17 mouse cellular contexts compared by ENCODE assay signal in genomic region chr11:22628497-22628896, GRCm38 (mm10).
DNase-seq lines count a peak whose midpoint lies in the region; ATAC-seq and TF ChIP-seq lines count a peak whose summit lies in the region.
"Had no signal": no experiment of that assay in that cellular context is flagged by ENCODE, and none has a peak within 500 bp of the region (broad histone marks: within the 10 kb centered on the region; RNA-seq: fewer than 3 reads in every experiment).

No protein-coding gene starts in this region.

- no peaks in the 10 kb centered on the region for H3K79me2 ChIP-seq in liver, adult 2 months (ENCODE audit: control insufficient read depth, insufficient read depth, low read length)

- no peak for TF ChIP-seq POLR2A in liver, adult 2 months (IDR thresholded peaks at IDR 0.05; ENCODE audit: extremely low read depth, insufficient read depth, low read length)

- H3K4me3 ChIP-seq in heart, embryonic 10.5 days, result no peak overlapping the region
- H3K4me3 ChIP-seq in liver, adult 2 months (ENCODE audit: insufficient read depth, low read depth, low read length), result no peak overlapping the region
- H3K4me3 ChIP-seq in brown adipose tissue, adult 24 weeks (ENCODE audit: insufficient read depth, low read depth, low read length), result no peak overlapping the region
- no peak overlapping the region for H3K4me3 ChIP-seq in lung, postnatal 0 days (ENCODE audit: low read depth, low read length)
- H3K4me3 ChIP-seq in forebrain, embryonic 12.5 days (replicated peaks), result no peak overlapping the region
- no peak overlapping the region for H3K4me3 ChIP-seq in forebrain, embryonic 16.5 days (replicated peaks; ENCODE audit: low read length)
- H3K4me3 ChIP-seq: erythroblast, embryonic 14.5 days had no signal

- H3K4me1 ChIP-seq in heart, embryonic 10.5 days, result peaks cover 39% of the 10 kb centered on the region
- peaks cover 5% of the 10 kb centered on the region for H3K4me1 ChIP-seq in liver, adult 2 months (ENCODE audit: control insufficient read depth, insufficient read depth, low read length)
- H3K4me1 ChIP-seq in brown adipose tissue, adult 24 weeks (ENCODE audit: control insufficient read depth, insufficient read depth, insufficient read length, low read length), result peaks cover 7% of the 10 kb centered on the region
- H3K4me1 ChIP-seq in lung, postnatal 0 days (ENCODE audit: insufficient read depth, low read depth, low read length), result peaks cover 13% of the 10 kb centered on the region; the same call in 1 of the 2 replicates
- peaks cover 9% of the 10 kb centered on the region for H3K4me1 ChIP-seq in forebrain, embryonic 12.5 days
- peaks cover 3% of the 10 kb centered on the region for H3K4me1 ChIP-seq in forebrain, embryonic 16.5 days (replicated peaks; ENCODE audit: control insufficient read depth, insufficient read depth, low read length)

- no peaks in the 10 kb centered on the region for H3K9me3 ChIP-seq in heart, embryonic 10.5 days
- H3K9me3 ChIP-seq in lung, postnatal 0 days (ENCODE audit: low read length), result no peaks in the 10 kb centered on the region
- no peaks in the 10 kb centered on the region for H3K9me3 ChIP-seq in forebrain, embryonic 12.5 days
- H3K9me3 ChIP-seq in forebrain, embryonic 16.5 days (ENCODE audit: control insufficient read depth, low read length), result no peaks in the 10 kb centered on the region

- no peak for TF ChIP-seq CTCF in liver, adult 2 months (IDR thresholded peaks at IDR 0.05; ENCODE audit: low read depth, low read length)
- TF ChIP-seq CTCF in lung, postnatal 0 days (IDR thresholded peaks at IDR 0.05), result 0 out of 2 replicates have a peak, but pooled peaks have one; percentile 2

- WGBS in heart, embryonic 10.5 days, result 86% methylated on average over 5 of the region's 5 CpGs
- WGBS in liver, adult 2 months, result 91% methylated on average over 5 of the region's 5 CpGs
- 70% methylated on average over 5 of the region's 5 CpGs for WGBS in lung, postnatal 0 days
- 88% methylated on average over 5 of the region's 5 CpGs for WGBS in forebrain, embryonic 12.5 days
- 85% methylated on average over 5 of the region's 5 CpGs for WGBS in forebrain, embryonic 16.5 days

- H3K9ac ChIP-seq in liver, adult 2 months (ENCODE audit: low read depth, low read length), result no peak overlapping the region
- no peak overlapping the region for H3K9ac ChIP-seq in lung, postnatal 0 days (replicated peaks; ENCODE audit: low read depth)
- H3K9ac ChIP-seq in forebrain, embryonic 12.5 days, result no peak overlapping the region
- H3K9ac ChIP-seq in forebrain, embryonic 16.5 days (replicated peaks; ENCODE audit: low read depth, low read length), result no peak overlapping the region

- no peaks in the 10 kb centered on the region for H3K36me3 ChIP-seq in heart, embryonic 10.5 days
- H3K36me3 ChIP-seq in liver, adult 2 months (ENCODE audit: control insufficient read depth, insufficient read depth, low read length), result no peaks in the 10 kb centered on the region
- H3K36me3 ChIP-seq in lung, postnatal 0 days (ENCODE audit: insufficient read depth, low read length), result no peaks in the 10 kb centered on the region
- no peaks in the 10 kb centered on the region for H3K36me3 ChIP-seq in forebrain, embryonic 12.5 days (replicated peaks)
- H3K36me3 ChIP-seq in forebrain, embryonic 16.5 days (ENCODE audit: control insufficient read depth, insufficient read depth), result no peaks in the 10 kb centered on the region

- no peak for DNase-seq in heart, embryonic 10.5 days (ENCODE audit: low spot score)
- DNase-seq in heart, postnatal 4 days, result no peak
- no peak for DNase-seq in liver, adult 2 months (ENCODE audit: extremely low read depth, low read depth, low spot score)
- DNase-seq in liver, result no peak
- DNase-seq in lung, postnatal 0 days (ENCODE audit: low spot score), result peak; percentile 54
- DNase-seq: B cell, adult 2 months; cerebellum, adult 11-12 months; midbrain, embryonic 14.5 days; spleen, adult 18-20 months; thymus, postnatal 14 days had no signal

- H3K27ac ChIP-seq in heart, embryonic 10.5 days, result peak overlapping the region; percentile 88; the same call in 1 of the 2 replicates
- H3K27ac ChIP-seq in liver, adult 2 months (replicated peaks; ENCODE audit: insufficient read depth, low read depth, low read length), result 0 out of 2 replicates have a peak overlapping the region, but pooled peaks have one; percentile 4
- peak overlapping the region; percentile 79 for H3K27ac ChIP-seq in brown adipose tissue, adult 24 weeks (replicated peaks; ENCODE audit: low read depth, low read length)
- H3K27ac ChIP-seq in lung, postnatal 0 days (ENCODE audit: low read length), result peak overlapping the region; percentile 96
- H3K27ac ChIP-seq in forebrain, embryonic 12.5 days, result no peak overlapping the region
- no peak overlapping the region for H3K27ac ChIP-seq in forebrain, embryonic 16.5 days (ENCODE audit: low read length)
- H3K27ac ChIP-seq: macrophage had no signal

- H3K4me2 ChIP-seq in lung, postnatal 0 days (replicated peaks; ENCODE audit: low read depth, low read length), result no peak overlapping the region
- no peak overlapping the region for H3K4me2 ChIP-seq in forebrain, embryonic 12.5 days
- no peak overlapping the region for H3K4me2 ChIP-seq in forebrain, embryonic 16.5 days (ENCODE audit: low read length)

- H3K27me3 ChIP-seq in heart, embryonic 10.5 days (ENCODE audit: insufficient read depth, poor library complexity, severe bottlenecking), result no peaks in the 10 kb centered on the region
- no peaks in the 10 kb centered on the region for H3K27me3 ChIP-seq in liver, adult 2 months (ENCODE audit: control insufficient read depth, insufficient read depth, low read length)
- no peaks in the 10 kb centered on the region for H3K27me3 ChIP-seq in lung, postnatal 0 days (replicated peaks; ENCODE audit: insufficient read depth, low read length)
- H3K27me3 ChIP-seq in forebrain, embryonic 12.5 days, result no peaks in the 10 kb centered on the region
- H3K27me3 ChIP-seq in forebrain, embryonic 16.5 days (replicated peaks; ENCODE audit: control insufficient read depth, insufficient read depth, low read length), result no peaks in the 10 kb centered on the region

- TF ChIP-seq EP300 in lung, postnatal 0 days (IDR thresholded peaks at IDR 0.05), result no peak

- no peak for ATAC-seq in lung, postnatal 0 days
- no peak for ATAC-seq in forebrain, embryonic 12.5 days (ENCODE audit: low FRiP score)
- ATAC-seq in forebrain, embryonic 16.5 days, result no peak
- ATAC-seq: activated CD4-positive, CD25-positive, alpha-beta regulatory T cell, adult 4 months; hindbrain, embryonic 16.5 days had no signal

Comparison
In these comparisons a context has a peak if more than half of its experiments do, and no peak if none do; other contexts are left out.
1. H3K27ac ChIP-seq: peak in heart, embryonic 10.5 days (single experiment), liver, adult 2 months (single experiment), brown adipose tissue, adult 24 weeks (single experiment) and lung, postnatal 0 days (single experiment); none in forebrain, embryonic 12.5 days (single experiment) and forebrain, embryonic 16.5 days (single experiment).